Mouse (Mus musculus): ENCODE data around the gene Fpgs. TPM values are rescaled to one million over a fixed set of nuclear protein-coding genes. Genes with fewer than 3 reads are reported as not detected.

The Fpgs gene
- total RNA-seq, 4 experiments from 2014 or later = 5.5 to 6.0 (median 5.8) TPM

- no peak for DNase-seq (ENCODE audit: low spot score)
Observed at GRCm38 (mm10) chr2:32671907-32672595, 31.9 kb downstream of the Fpgs start.

- no peak for DNase-seq (ENCODE audit: low spot score)
Observed at GRCm38 (mm10) chr2:32671147-32671546, 32.8 kb downstream of the Fpgs start.

GRCm38 (mm10) chr2:32669876-32670275 is 34.1 kb downstream of the Fpgs start:
- DNase-seq (ENCODE audit: low spot score) = no peak

- no peak for DNase-seq (ENCODE audit: low spot score)
Observed at GRCm38 (mm10) chr2:32668176-32668575, 35.8 kb downstream of the Fpgs start.

- DNase-seq (ENCODE audit: low spot score) = no peak
Observed at GRCm38 (mm10) chr2:32667775-32668174, 36.2 kb downstream of the Fpgs start.

- no peak for DNase-seq (ENCODE audit: low spot score)
Observed at GRCm38 (mm10) chr2:32665853-32666252, 38.1 kb downstream of the Fpgs start.

- DNase-seq (ENCODE audit: low spot score) = no peak
Observed at GRCm38 (mm10) chr2:32665345-32665744, 38.6 kb downstream of the Fpgs start.

GRCm38 (mm10) chr2:32662291-32662690 is 41.7 kb downstream of the Fpgs start:
- DNase-seq (ENCODE audit: low spot score) = no peak

GRCm38 (mm10) chr2:32661509-32662107 is 42.3 kb downstream of the Fpgs start:
- DNase-seq (ENCODE audit: low spot score) = no peak

- DNase-seq (ENCODE audit: low spot score) = no peak
Observed at GRCm38 (mm10) chr2:32658873-32659272, 45.1 kb downstream of the Fpgs start.

GRCm38 (mm10) chr2:32655826-32656225 is 48.1 kb downstream of the Fpgs start:
- peak; percentile 90 for DNase-seq (ENCODE audit: low spot score)

- no peak for DNase-seq (ENCODE audit: low spot score)
Observed at GRCm38 (mm10) chr2:32655394-32655744, 48.6 kb downstream of the Fpgs start.

- DNase-seq (ENCODE audit: low spot score) = no peak
Observed at GRCm38 (mm10) chr2:32654743-32655393, 49.1 kb downstream of the Fpgs start.

- DNase-seq (ENCODE audit: low spot score) = no peak
Observed at GRCm38 (mm10) chr2:32653764-32654163, 50.2 kb downstream of the Fpgs start.

- no peak for DNase-seq (ENCODE audit: low spot score)
Observed at GRCm38 (mm10) chr2:32647366-32647765, 56.6 kb downstream of the Fpgs start.

GRCm38 (mm10) chr2:32646379-32647056 is 57.4 kb downstream of the Fpgs start, which contains the start of gene Eng:
Eng (plus strand) TSS chr2:32646595.
- peak; percentile 88 for DNase-seq (ENCODE audit: low spot score)

- DNase-seq (ENCODE audit: low spot score) = no peak
Observed at GRCm38 (mm10) chr2:32645647-32646046, 58.3 kb downstream of the Fpgs start.

GRCm38 (mm10) chr2:32644799-32645475 is 59.0 kb downstream of the Fpgs start:
- no peak for DNase-seq (ENCODE audit: low spot score)

- DNase-seq (ENCODE audit: low spot score) = no peak
Observed at GRCm38 (mm10) chr2:32644083-32644482, 59.9 kb downstream of the Fpgs start.

GRCm38 (mm10) chr2:32642813-32643212 is 61.1 kb downstream of the Fpgs start:
- DNase-seq (ENCODE audit: low spot score) = no peak

- DNase-seq (ENCODE audit: low spot score) = no peak
Observed at GRCm38 (mm10) chr2:32641810-32642209, 62.1 kb downstream of the Fpgs start.

- DNase-seq (ENCODE audit: low spot score) = no peak
Observed at GRCm38 (mm10) chr2:32640550-32641051, 63.3 kb downstream of the Fpgs start.

All from heart, adult 8-10 months (tissue).